Mouse (Mus musculus) limb, embryonic 11.5 days (tissue): ENCODE measurements around the gene Cep72. TPM values are rescaled to one million over a fixed set of nuclear protein-coding genes. Genes with fewer than 3 reads are reported as not detected.

ENCODE experiments used
- polyA plus RNA-seq: library from polyadenylated mRNA; unstranded; fragments of >200 nt; fragmentation: Nextera tagmentation; extraction: Ambion mirVana; gene quantifications from 2 replicates; pipeline ENCODE4 v1.2.1, GENCODE M21; 2014

Gene Cep72
- polyA plus RNA-seq, 1 experiment from 2014 or later = 23.4 TPM

Other genes starting within 250 kb of the Cep72 start
- gene Nkd2, start 214.7 kb downstream of the Cep72 start, polyA plus RNA-seq = 49.9 and 55.9 TPM in 2 replicates
- 73.4 and 73.5 TPM in 2 replicates for gene Trip13, start 124.5 kb downstream of the Cep72 start, polyA plus RNA-seq
- 60.0 and 66.8 TPM in 2 replicates for gene Brd9, start 124.5 kb downstream of the Cep72 start, polyA plus RNA-seq
- not detected in 2 replicates for gene Zdhhc11, start 98.4 kb downstream of the Cep72 start, polyA plus RNA-seq
- 0.21 and 0.37 TPM in 2 replicates for gene Tppp, start 52.9 kb downstream of the Cep72 start, polyA plus RNA-seq
- 0.04 TPM in 1 of 2 replicates, not detected in the other for gene Slc9a3, start 59.2 kb upstream of the Cep72 start, polyA plus RNA-seq
- 80.7 and 85.2 TPM in 2 replicates for gene Exoc3, start 146.4 kb upstream of the Cep72 start, polyA plus RNA-seq
- 0.96 and 1.3 TPM in 2 replicates for gene Ahrr, start 230.0 kb upstream of the Cep72 start, polyA plus RNA-seq